Mouse (Mus musculus) spleen, adult 2 months (tissue): Measurements from ENCODE around the gene Nudt6. TPM values are rescaled to one million over a fixed set of nuclear protein-coding genes. Genes with fewer than 3 reads are reported as not detected.

Experiments
- DNase-seq, 2 experiments: peaks; one replicate each; pipeline versions ENCODE4 v3.0.0 to v3.0.0-alpha.2; 2012 to 2021; ENCODE audit warnings: low spot score in 2 of 2, low read depth in 1 of 2
- H3K27ac ChIP-seq: fragments of 200-500 bp; 2 replicates; pipeline ENCODE4 v1.5.1; 2012; ENCODE audit warnings: low read length, inconsistent platforms; ENCODE audit not compliant: insufficient read depth
- H3K27me3 ChIP-seq: fragments of 200-500 bp; 2 replicates; pipeline ENCODE4 v1.6.1; 2012; ENCODE audit warnings: mild to moderate bottlenecking, moderate library complexity, low read length, inconsistent platforms; ENCODE audit not compliant: control insufficient read depth, insufficient read depth
- H3K36me3 ChIP-seq: fragments of 200-500 bp; 2 replicates; pipeline ENCODE4 v1.6.1; 2012; ENCODE audit warnings: mild to moderate bottlenecking, low read length, inconsistent platforms; ENCODE audit not compliant: control insufficient read depth, insufficient read depth
- H3K4me1 ChIP-seq: fragments of 200-500 bp; 2 replicates; pipeline ENCODE4 v1.6.1; 2011; ENCODE audit warnings: inconsistent platforms; ENCODE audit not compliant: control insufficient read depth, insufficient read depth, insufficient read length
- H3K4me3 ChIP-seq: fragments of 200-500 bp; 2 replicates; pipeline ENCODE4 v1.5.1; 2011; ENCODE audit warnings: mild to moderate bottlenecking, inconsistent platforms; ENCODE audit not compliant: insufficient read depth, insufficient read length; ENCODE audit errors: extremely low read depth
- CTCF ChIP-seq: fragments of 200-500 bp; IDR thresholded peaks from 2 replicates; pipeline ENCODE4 v1.5.1; 2011; ENCODE audit warnings: mild to moderate bottlenecking, inconsistent platforms; ENCODE audit not compliant: insufficient read depth, insufficient read length, insufficient replicate concordance; ENCODE audit errors: extremely low read depth
- POLR2A ChIP-seq: fragments of 200-500 bp; IDR thresholded peaks from 2 replicates; pipeline ENCODE4 v1.6.1; 2011; ENCODE audit warnings: low read depth, low read length, inconsistent platforms
- WGBS: fragments of 180-500 bp; shearing (Covaris S2); methylation state at CpG from one replicate; pipeline ENCODE4 v1.1.7; 2018; 5-methylcytosine and 5-hydroxymethylcytosine counted together
- polyA plus RNA-seq: library from polyadenylated mRNA; depleted of rRNA; stranded (reverse); fragments of >200 nt; gene quantifications from 2 replicates; pipeline ENCODE4 v1.2.3, GENCODE M21; 2012; rRNA removed

The Nudt6 gene
- polyA plus RNA-seq, 1 experiment, result 11.6 TPM

DNA sequence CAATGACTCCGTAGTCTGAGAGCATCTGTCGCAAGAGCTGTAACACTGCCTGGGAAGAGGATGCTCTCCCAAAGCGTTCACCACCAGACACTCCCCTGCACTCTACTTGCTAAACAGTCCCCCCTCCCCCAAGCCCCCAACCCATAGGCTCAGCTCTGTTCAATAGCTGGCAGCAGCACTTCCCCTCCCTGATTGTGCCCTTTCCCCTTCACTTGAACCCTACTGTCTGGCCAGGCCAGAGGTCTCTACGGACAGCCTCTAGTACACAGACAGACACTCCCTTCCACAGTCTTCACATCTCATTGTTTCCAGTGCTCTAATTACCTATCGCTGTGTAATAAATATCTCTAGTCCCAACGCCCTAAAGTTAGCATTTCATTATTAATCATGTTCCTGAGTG is 42.1 kb downstream of the Nudt6 start:
- H3K4me1 ChIP-seq, result no peaks in the 10 kb centered on the region
- no peak for DNase-seq
- TF ChIP-seq CTCF (no peak), POLR2A (no peak)
- no peaks in the 10 kb centered on the region for H3K27me3 ChIP-seq
- no peak overlapping the region for H3K27ac ChIP-seq
- WGBS, result 91% methylated on average over 6 of the region's 6 CpGs
- no peaks in the 10 kb centered on the region for H3K36me3 ChIP-seq
- H3K4me3 ChIP-seq, result no peak overlapping the region

DNA sequence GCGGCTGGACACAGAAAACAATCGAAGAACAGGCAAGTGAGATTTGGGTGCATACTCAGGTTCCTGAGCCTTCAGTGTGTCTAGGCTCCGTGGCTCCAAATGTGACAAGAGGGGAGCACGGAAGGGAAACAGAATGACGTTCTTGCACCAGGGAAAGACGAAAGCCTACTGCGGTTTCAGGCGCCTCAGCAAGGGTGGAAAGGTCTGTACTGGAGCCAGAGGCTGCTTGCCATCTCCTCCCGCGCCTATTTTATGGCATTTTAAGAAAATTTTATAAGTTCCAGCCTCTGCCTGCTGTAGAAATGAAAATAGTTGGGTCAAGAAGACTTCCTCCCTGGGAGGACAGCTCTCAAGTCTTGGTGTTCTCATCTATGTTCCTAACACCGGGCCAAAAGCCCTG is 46.3 kb downstream of the Nudt6 start:
- no peaks in the 10 kb centered on the region for H3K4me1 ChIP-seq
- 94% methylated on average over 11 of the region's 11 CpGs for WGBS
- DNase-seq, result no peak
- no peak overlapping the region for H3K4me3 ChIP-seq
- TF ChIP-seq CTCF (no peak), POLR2A (no peak)
- peak overlapping the region; percentile 27; the same call in 1 of the 2 replicates for H3K27ac ChIP-seq
- no peaks in the 10 kb centered on the region for H3K27me3 ChIP-seq
- H3K36me3 ChIP-seq, result no peaks in the 10 kb centered on the region

GRCm38 (mm10) chr3:37370407-37370806 is 49.6 kb downstream of the Nudt6 start:
- no peaks in the 10 kb centered on the region for H3K27me3 ChIP-seq
- no peak overlapping the region for H3K27ac ChIP-seq
- 26% methylated on average over 4 of the region's 4 CpGs for WGBS
- no peaks in the 10 kb centered on the region for H3K36me3 ChIP-seq
- H3K4me3 ChIP-seq, result no peak overlapping the region
- H3K4me1 ChIP-seq, result no peaks in the 10 kb centered on the region
- TF ChIP-seq CTCF, result no peak
- no peak for TF ChIP-seq POLR2A
- no peak for DNase-seq

- Histone ChIP-seq H3K4me1 (no peaks in the 10 kb centered on the region), H3K27ac (no peak overlapping the region; the same call in 1 of the 2 replicates), H3K36me3 (no peaks in the 10 kb centered on the region), H3K4me3 (no peak overlapping the region), H3K27me3 (no peaks in the 10 kb centered on the region)
- TF ChIP-seq CTCF (no peak), POLR2A (no peak)
- DNase-seq, result no peak
- WGBS, result 57% methylated on average over 4 of the region's 4 CpGs
Measured at GRCm38 (mm10) chr3:37366381-37367053, 53.5 kb downstream of the Nudt6 start.

GRCm38 (mm10) chr3:37365976-37366375 is 54.0 kb downstream of the Nudt6 start:
- no peak for DNase-seq
- no peak for TF ChIP-seq CTCF
- no peak for TF ChIP-seq POLR2A
- H3K27ac ChIP-seq, result no peak overlapping the region
- H3K4me1 ChIP-seq, result no peaks in the 10 kb centered on the region
- no peaks in the 10 kb centered on the region for H3K36me3 ChIP-seq
- H3K27me3 ChIP-seq, result no peaks in the 10 kb centered on the region
- H3K4me3 ChIP-seq, result no peak overlapping the region
- 66% methylated on average over 3 of the region's 3 CpGs for WGBS

GRCm38 (mm10) chr3:37365144-37365543 is 54.9 kb downstream of the Nudt6 start:
- Histone ChIP-seq H3K36me3 (no peaks in the 10 kb centered on the region), H3K4me1 (no peaks in the 10 kb centered on the region), H3K27me3 (no peaks in the 10 kb centered on the region), H3K27ac (no peak overlapping the region), H3K4me3 (no peak overlapping the region)
- DNase-seq, result no peak
- no peak for TF ChIP-seq POLR2A
- no peak for TF ChIP-seq CTCF
- WGBS, result 80% methylated on average over 4 of the region's 4 CpGs

- H3K27ac ChIP-seq, result no peak overlapping the region
- 34% methylated on average over 9 of the region's 9 CpGs for WGBS
- TF ChIP-seq POLR2A (no peak), CTCF (no peak)
- no peaks in the 10 kb centered on the region for H3K36me3 ChIP-seq
- no peaks in the 10 kb centered on the region for H3K27me3 ChIP-seq
- DNase-seq, result no peak
- H3K4me3 ChIP-seq, result no peak overlapping the region
- H3K4me1 ChIP-seq, result no peaks in the 10 kb centered on the region
Measured at GRCm38 (mm10) chr3:37360729-37361128, 59.3 kb downstream of the Nudt6 start.

Other genes with a start within 250 kb of the Nudt6 start
- not detected in 2 replicates for gene Il21, start 187.6 kb downstream of the Nudt6 start, polyA plus RNA-seq
- gene Bbs12, start 107.7 kb downstream of the Nudt6 start, polyA plus RNA-seq, result 0.52 and 0.54 TPM in 2 replicates
- gene Cetn4, start 107.5 kb downstream of the Nudt6 start, polyA plus RNA-seq, result 0.08 and 0.09 TPM in 2 replicates
- gene Fgf2, start 71.9 kb downstream of the Nudt6 start, polyA plus RNA-seq, result 0.92 and 1.2 TPM in 2 replicates
- gene Spata5, start 315 bp downstream of the Nudt6 start, polyA plus RNA-seq, result 1.5 and 2.3 TPM in 2 replicates
- 6.1 and 9.5 TPM in 2 replicates for gene Spry1, start 219.7 kb upstream of the Nudt6 start, polyA plus RNA-seq